Mouse (Mus musculus) midbrain, embryonic 11.5 days (tissue): Measurements from ENCODE around the gene Iqch. TPM values are rescaled to one million over a fixed set of nuclear protein-coding genes. Genes with fewer than 3 reads are reported as not detected.
"Not testable (repeated sequence)": the region's sequence is repeated elsewhere in the genome, so short reads cannot be mapped to it uniquely, and the experiment has no call there.

ENCODE experiments used
- ATAC-seq: fragments of 200-750 bp; cut with Nextera tagmentation; 2 replicates; pipeline ENCODE4 v1.8.0; 2017; ENCODE audit warnings: moderate TSS enrichment, moderate library complexity; ENCODE audit not compliant: low FRiP score
- DNase-seq: peaks from one replicate; pipeline ENCODE4 v3.0.0; 2015; ENCODE audit warnings: low spot score; ENCODE audit errors: missing footprints
- H3K27ac ChIP-seq: fragments of 300-500 bp; sonication (generic); 2 replicates; pipeline ENCODE4 v1.5.1; 2014; ENCODE audit warnings: low read depth, low read length
- H3K27me3 ChIP-seq: fragments of 300-500 bp; sonication (generic); 2 replicates; pipeline ENCODE4 v1.6.1; 2014; ENCODE audit warnings: mild to moderate bottlenecking, low read length, moderate library complexity, mixed read lengths; ENCODE audit not compliant: control insufficient read depth, insufficient read depth
- H3K36me3 ChIP-seq: fragments of 300-500 bp; sonication (generic); 2 replicates; pipeline ENCODE4 v1.6.1; 2014; ENCODE audit warnings: mild to moderate bottlenecking, low read length, moderate library complexity, mixed read lengths; ENCODE audit not compliant: control insufficient read depth, insufficient read depth
- H3K4me1 ChIP-seq: fragments of 300-500 bp; sonication (generic); 2 replicates; pipeline ENCODE4 v1.6.1; 2014; ENCODE audit warnings: low read length; ENCODE audit not compliant: control insufficient read depth, insufficient read depth
- H3K4me2 ChIP-seq: fragments of 300-500 bp; sonication (generic); 2 replicates; pipeline ENCODE4 v1.6.1; 2014; ENCODE audit warnings: mild to moderate bottlenecking, moderate library complexity
- H3K4me3 ChIP-seq: fragments of 300-500 bp; sonication (generic); 2 replicates; pipeline ENCODE4 v1.5.1; 2014; ENCODE audit warnings: low read depth, low read length
- H3K9ac ChIP-seq: fragments of 300-500 bp; sonication (generic); 2 replicates; pipeline ENCODE4 v1.6.1; 2014; ENCODE audit warnings: low read length
- H3K9me3 ChIP-seq: fragments of 300-500 bp; sonication (generic); 2 replicates; pipeline ENCODE4 v1.6.1; 2016; ENCODE audit warnings: low read length; ENCODE audit not compliant: control insufficient read depth
- WGBS: fragments of 180-500 bp; shearing (Covaris S2); extraction: QIAGEN DNeasy Blood & Tissue Kit; methylation state at CpG from one replicate; pipeline ENCODE4 v1.1.7; 2014; 5-methylcytosine and 5-hydroxymethylcytosine counted together
- polyA plus RNA-seq: library from polyadenylated mRNA; unstranded; fragments of >200 nt; fragmentation: Nextera tagmentation; extraction: Ambion mirVana; gene quantifications from 2 replicates; pipeline ENCODE4 v1.2.1, GENCODE M21; 2014

Iqch gene
- polyA plus RNA-seq, 1 experiment from 2014 or later, result 0.10 TPM

DNA sequence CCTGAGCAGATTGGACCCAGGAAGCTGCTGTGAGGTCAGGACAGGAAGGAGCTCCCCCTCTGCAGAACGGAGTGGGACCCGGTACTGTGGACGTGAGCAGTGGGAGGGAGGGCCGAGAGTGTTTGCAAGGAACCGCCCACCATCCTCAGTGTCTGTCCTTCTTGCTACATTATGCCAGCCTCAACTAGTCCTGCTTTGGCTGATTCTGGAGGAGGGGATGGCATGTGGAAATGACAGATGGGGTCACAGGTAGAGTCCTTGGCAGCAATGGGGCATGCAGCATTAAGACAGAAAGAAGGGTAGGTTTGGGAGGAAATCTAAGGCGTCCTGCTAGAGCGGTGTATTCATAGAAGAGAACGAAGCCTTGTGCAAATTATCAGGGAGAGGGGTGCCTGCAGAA, 40.4 kb downstream of the Iqch start:
- Histone ChIP-seq H3K9me3 (no peaks in the 10 kb centered on the region), H3K9ac (no peak overlapping the region), H3K36me3 (no peaks in the 10 kb centered on the region), H3K27ac (no peak overlapping the region), H3K4me1 (no peaks in the 10 kb centered on the region; the same call in 1 of the 2 replicates), H3K4me2 (no peak overlapping the region), H3K27me3 (no peaks in the 10 kb centered on the region), H3K4me3 (no peak overlapping the region)
- DNase-seq (no peak), ATAC-seq (no peak)
- 70% methylated on average over 8 of the region's 8 CpGs for WGBS

- Histone ChIP-seq H3K9me3 (no peaks in the 10 kb centered on the region), H3K27me3 (no peaks in the 10 kb centered on the region), H3K4me1 (no peaks in the 10 kb centered on the region), H3K9ac (no peak overlapping the region), H3K27ac (no peak overlapping the region), H3K4me3 (no peak overlapping the region), H3K4me2 (no peak overlapping the region), H3K36me3 (no peaks in the 10 kb centered on the region)
- DNase-seq (no peak), ATAC-seq (no peak)
- 88% methylated on average over 8 of the region's 8 CpGs for WGBS
Observed at GRCm38 (mm10) chr9:63556933-63557332, 45.4 kb downstream of the Iqch start.

- Histone ChIP-seq H3K4me2 (no peak overlapping the region), H3K27ac (no peak overlapping the region), H3K9ac (no peak overlapping the region), H3K9me3 (no peaks in the 10 kb centered on the region), H3K27me3 (no peaks in the 10 kb centered on the region), H3K36me3 (no peaks in the 10 kb centered on the region), H3K4me3 (no peak overlapping the region), H3K4me1 (no peaks in the 10 kb centered on the region)
- ATAC-seq (no peak), DNase-seq (no peak)
- 86% methylated on average over 1 of the region's 1 CpGs for WGBS
Observed at GRCm38 (mm10) chr9:63556316-63556715, 46.0 kb downstream of the Iqch start.

DNA sequence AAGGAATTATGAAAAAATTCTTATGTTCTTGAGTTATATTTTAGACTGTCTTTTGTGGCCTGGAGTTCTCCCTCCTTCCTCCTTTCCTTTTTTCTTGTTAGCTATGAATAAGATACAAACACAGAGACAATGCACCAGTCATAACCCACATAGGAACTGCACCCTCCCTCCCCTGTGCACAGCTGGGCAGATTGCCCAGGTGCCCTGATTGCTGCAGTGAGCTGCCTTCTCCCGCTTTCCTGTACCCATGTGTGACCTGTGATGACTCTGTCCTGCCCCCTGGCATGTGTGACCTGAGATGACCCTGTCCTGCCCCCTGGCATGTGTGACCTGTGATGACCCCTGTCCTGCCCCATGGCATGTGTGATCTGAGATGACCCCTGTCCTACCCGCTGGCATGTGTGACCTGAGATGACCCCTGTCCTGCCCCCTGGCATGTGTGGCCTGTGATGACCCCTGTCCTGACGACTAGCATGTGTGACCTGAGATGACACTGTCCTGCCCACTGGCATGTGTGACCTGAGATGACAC, 46.8 kb downstream of the Iqch start:
- Histone ChIP-seq H3K9ac (no peak overlapping the region), H3K36me3 (no peaks in the 10 kb centered on the region), H3K27ac (no peak overlapping the region), H3K4me1 (no peaks in the 10 kb centered on the region), H3K4me3 (no peak overlapping the region), H3K4me2 (no peak overlapping the region), H3K9me3 (no peaks in the 10 kb centered on the region), H3K27me3 (no peaks in the 10 kb centered on the region)
- 75% methylated on average over 3 of the region's 3 CpGs for WGBS
- no peak for DNase-seq
- no peak for ATAC-seq

DNA sequence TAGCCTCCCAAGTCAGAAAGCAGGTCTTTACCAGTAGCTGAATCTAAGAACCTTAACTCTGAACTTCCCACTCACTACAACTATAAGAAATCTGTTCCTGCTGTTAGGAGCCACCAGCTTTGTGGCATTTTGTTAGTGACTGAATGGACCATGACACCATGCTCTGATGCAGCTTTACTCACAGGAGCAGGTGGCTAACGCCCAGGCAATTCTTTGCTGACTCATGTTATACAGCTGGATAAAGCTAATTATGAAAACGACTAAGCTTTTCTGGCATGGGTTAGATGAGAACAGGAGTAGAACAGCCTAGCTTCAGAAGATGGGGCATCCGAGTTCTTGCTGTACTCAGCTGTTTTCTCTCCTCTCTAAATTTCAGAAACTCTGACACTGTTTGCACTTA, 48.7 kb downstream of the Iqch start:
- Histone ChIP-seq H3K27me3 (no peaks in the 10 kb centered on the region), H3K4me1 (no peaks in the 10 kb centered on the region), H3K36me3 (no peaks in the 10 kb centered on the region), H3K4me3 (no peak overlapping the region), H3K4me2 (no peak overlapping the region), H3K9ac (no peak overlapping the region), H3K9me3 (no peaks in the 10 kb centered on the region), H3K27ac (no peak overlapping the region)
- DNase-seq (no peak), ATAC-seq (no peak)
- 78% methylated on average over 3 of the region's 3 CpGs for WGBS

DNA sequence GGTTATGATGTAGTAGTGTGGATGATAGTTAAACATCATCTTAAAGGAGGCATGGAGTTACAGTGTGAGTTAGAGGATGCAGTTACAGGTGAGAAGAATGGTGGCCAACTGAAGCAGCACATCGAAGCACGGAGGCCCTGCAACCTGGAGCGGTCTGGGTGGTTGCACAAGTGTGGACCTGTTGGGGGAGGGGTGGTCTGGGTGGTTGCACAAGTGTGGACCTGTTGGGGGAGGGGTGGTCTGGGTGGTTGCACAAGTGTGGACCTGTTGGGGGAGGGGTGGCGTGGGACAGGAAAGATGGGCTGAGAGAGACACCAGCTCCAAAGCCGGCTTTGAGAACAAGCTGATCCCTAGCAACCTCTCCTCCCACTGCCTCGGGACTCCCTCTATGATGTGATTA, 51.6 kb downstream of the Iqch start:
- H3K9me3 ChIP-seq, H3K4me1 ChIP-seq, H3K36me3 ChIP-seq, H3K27me3 ChIP-seq, H3K4me2 ChIP-seq, ATAC-seq, H3K27ac ChIP-seq, H3K9ac ChIP-seq, H3K4me3 ChIP-seq, DNase-seq: not testable (repeated sequence)
- WGBS, result 84% methylated on average over 6 of the region's 6 CpGs

DNA sequence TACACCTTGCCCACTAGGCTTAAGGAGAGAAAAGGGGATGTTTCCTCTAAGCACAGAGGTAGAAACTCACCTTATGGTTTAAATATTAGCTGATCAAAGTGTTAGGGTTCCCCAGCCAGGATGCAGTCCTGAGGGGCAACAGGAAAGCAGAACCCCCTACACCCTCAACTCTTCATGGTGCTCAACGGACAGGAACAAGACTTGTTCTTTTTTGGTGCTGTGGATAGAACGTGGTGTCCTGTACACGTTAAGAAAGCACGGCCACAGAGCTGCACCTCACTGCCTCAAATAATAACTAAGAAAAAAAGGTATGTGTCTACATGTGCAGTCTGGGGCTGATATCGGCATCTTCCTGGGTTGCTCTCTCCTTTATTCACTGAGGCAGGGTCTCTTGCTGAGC, 53.3 kb downstream of the Iqch start:
- Histone ChIP-seq H3K4me1 (no peaks in the 10 kb centered on the region), H3K27ac (no peak overlapping the region), H3K27me3 (no peaks in the 10 kb centered on the region), H3K9ac (no peak overlapping the region), H3K36me3 (no peaks in the 10 kb centered on the region), H3K4me2 (no peak overlapping the region), H3K9me3 (no peaks in the 10 kb centered on the region), H3K4me3 (no peak overlapping the region)
- DNase-seq (no peak), ATAC-seq (no peak)
- WGBS, result 83% methylated on average over 5 of the region's 5 CpGs

GRCm38 (mm10) chr9:63541926-63542325, 60.4 kb downstream of the Iqch start:
- Histone ChIP-seq H3K27ac (no peak overlapping the region), H3K9me3 (no peaks in the 10 kb centered on the region), H3K4me2 (no peak overlapping the region), H3K36me3 (no peaks in the 10 kb centered on the region), H3K9ac (no peak overlapping the region), H3K4me3 (no peak overlapping the region), H3K27me3 (no peaks in the 10 kb centered on the region), H3K4me1 (no peaks in the 10 kb centered on the region)
- no peak for ATAC-seq
- WGBS, result 57% methylated on average over 7 of the region's 7 CpGs
- DNase-seq, result no peak

GRCm38 (mm10) chr9:63541301-63541700, 61.0 kb downstream of the Iqch start:
- Histone ChIP-seq H3K9ac (no peak overlapping the region), H3K4me3 (no peak overlapping the region), H3K9me3 (no peaks in the 10 kb centered on the region), H3K4me1 (no peaks in the 10 kb centered on the region), H3K4me2 (no peak overlapping the region), H3K27ac (no peak overlapping the region), H3K27me3 (no peaks in the 10 kb centered on the region), H3K36me3 (no peaks in the 10 kb centered on the region)
- no peak for ATAC-seq
- DNase-seq, result no peak
- WGBS, result 82% methylated on average over 7 of the region's 7 CpGs

DNA sequence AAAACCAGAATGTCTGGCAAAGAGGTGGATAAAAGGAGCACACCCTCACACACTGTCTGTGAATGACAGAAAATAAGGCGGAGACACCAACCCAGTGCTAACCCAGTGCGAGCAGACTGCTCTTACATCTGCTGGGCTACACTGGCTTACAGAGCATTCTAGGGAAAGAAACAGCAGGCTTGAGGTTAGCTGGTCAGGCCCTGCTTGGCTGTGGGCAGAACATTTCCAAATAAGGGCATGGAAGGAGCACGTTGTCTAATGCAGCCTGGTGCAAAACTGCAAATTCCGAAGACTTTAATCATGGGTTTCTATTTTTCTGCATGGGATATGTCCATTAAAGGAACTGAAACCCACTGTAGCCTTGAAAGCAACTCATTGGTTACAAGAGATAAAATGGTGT, 64.8 kb downstream of the Iqch start:
- Histone ChIP-seq H3K4me2 (no peak overlapping the region), H3K27me3 (no peaks in the 10 kb centered on the region), H3K4me1 (peaks cover 30% of the 10 kb centered on the region), H3K9ac (no peak overlapping the region), H3K9me3 (no peaks in the 10 kb centered on the region), H3K36me3 (no peaks in the 10 kb centered on the region), H3K4me3 (no peak overlapping the region), H3K27ac (no peak overlapping the region)
- no peak for DNase-seq
- 90% methylated on average over 4 of the region's 4 CpGs for WGBS
- no peak for ATAC-seq
